In genomic region chr8:78584863-78585262, GRCm38 (mm10) we compare ENCODE assay signal across 10 mouse cellular contexts.
DNase-seq lines count a peak whose midpoint lies in the region; ATAC-seq and TF ChIP-seq lines count a peak whose summit lies in the region.
"Had no signal": no experiment of that assay in that cellular context is flagged by ENCODE, and none has a peak within 500 bp of the region (broad histone marks: within the 10 kb centered on the region; RNA-seq: fewer than 3 reads in every experiment).

No protein-coding gene starts in this region.

- no peak overlapping the region for H3K4me3 ChIP-seq in kidney, embryonic 16.5 days (ENCODE audit: low read length)
- H3K4me3 ChIP-seq: lung, embryonic 15.5 days had no signal

- WGBS in kidney, embryonic 16.5 days, result 20% methylated on average over 3 of the region's 3 CpGs

- no peak for TF ChIP-seq CTCF in Patski (IDR thresholded peaks at IDR 0.05)

- POLR2A ChIA-PET in Patski (lab: Charles Lee), result interaction anchor here (0.6 to 0.7 kb wide), 2 partner anchors 17 to 26 kb away, joined by 3 read pairs; no protein-coding TSS in a partner anchor

- in situ Hi-C loops in Patski (cut with MboI; ENCODE audit: low pct_unique_long_range_greater_than_20kb), result no loop called here

- H3K36me3 ChIP-seq in kidney, embryonic 16.5 days (ENCODE audit: insufficient read depth, low read length), result no peaks in the 10 kb centered on the region
- H3K36me3 ChIP-seq: lung, embryonic 15.5 days had no signal

- no peak overlapping the region for H3K4me2 ChIP-seq in kidney, embryonic 16.5 days (replicated peaks; ENCODE audit: low read depth, low read length)
- H3K4me2 ChIP-seq: lung, embryonic 15.5 days had no signal

- H3K9me3 ChIP-seq in kidney, embryonic 16.5 days (ENCODE audit: low read length), result no peaks in the 10 kb centered on the region
- H3K9me3 ChIP-seq: G1E; lung, embryonic 15.5 days had no signal

- CTCF ChIA-PET in Patski (lab: Charles Lee), result interaction anchor here (0.8 to 1.6 kb wide), 5 partner anchors 18 to 64 kb away, joined by 3 to 5 read pairs (median 4); no protein-coding TSS in a partner anchor

- DNase-seq in kidney, postnatal 4 days, result no peak
- peak; percentile 55 for DNase-seq in Patski (ENCODE audit: low read depth, low spot score)
- DNase-seq in heart, adult 9 months (ENCODE audit: low spot score in 2 of 2), result peak; percentile 28 to 53
- peak; percentile 43 for DNase-seq in lung, postnatal 10 days
- DNase-seq in spleen, postnatal 14 days (ENCODE audit: low spot score in 2 of 2), result no peak
- no peak for DNase-seq in frontal cortex, postnatal 14 days (ENCODE audit: low spot score in 2 of 2)
- DNase-seq: right cerebral cortex, postnatal 4 days had no signal

- H3K27me3 ChIP-seq in kidney, embryonic 16.5 days (ENCODE audit: insufficient read depth, low read length), result no peaks in the 10 kb centered on the region
- H3K27me3 ChIP-seq in Patski, result no peaks in the 10 kb centered on the region
- H3K27me3 ChIP-seq: lung, embryonic 15.5 days had no signal

- H3K9ac ChIP-seq in kidney, embryonic 16.5 days (replicated peaks; ENCODE audit: low read length), result no peak overlapping the region
- H3K9ac ChIP-seq: lung, embryonic 15.5 days had no signal

- 0 out of 2 replicates have a peak, but pooled peaks have one; percentile 42 for ATAC-seq in kidney, embryonic 16.5 days (ENCODE audit: low FRiP score, low TSS enrichment)
- peak; percentile 85 for ATAC-seq in Patski

- peaks cover 5% of the 10 kb centered on the region; the same call in 1 of the 2 replicates for H3K4me1 ChIP-seq in kidney, embryonic 16.5 days (ENCODE audit: insufficient read depth, low read length)
- H3K4me1 ChIP-seq: lung, embryonic 15.5 days had no signal

- no peak overlapping the region for H3K27ac ChIP-seq in kidney, embryonic 16.5 days (ENCODE audit: low read length)
- H3K27ac ChIP-seq: lung, embryonic 15.5 days had no signal

Comparison
In these comparisons a context has a peak if more than half of its experiments do, and no peak if none do; other contexts are left out.
1. DNase-seq: peak in Patski (single experiment), heart, adult 9 months (2 of 2) and lung, postnatal 10 days (single experiment); none in kidney, postnatal 4 days (0 of 2), spleen, postnatal 14 days (0 of 2) and frontal cortex, postnatal 14 days (0 of 2).